Mouse (Mus musculus) small intestine, adult 2 months (tissue): ENCODE data around the gene Dmc1. TPM values are rescaled to one million over a fixed set of nuclear protein-coding genes. Genes with fewer than 3 reads are reported as not detected.

Source experiments
- H3K27ac ChIP-seq: fragments of 200-500 bp; 2 replicates; pipeline ENCODE4 v1.5.1; 2012; ENCODE audit warnings: low read depth, low read length, control low read depth, inconsistent platforms; ENCODE audit not compliant: insufficient read depth
- H3K27me3 ChIP-seq: fragments of 200-500 bp; 2 replicates; pipeline ENCODE4 v1.6.1; 2012; ENCODE audit warnings: mild to moderate bottlenecking, moderate library complexity, low read length, inconsistent platforms; ENCODE audit not compliant: control insufficient read depth, insufficient read depth
- H3K36me3 ChIP-seq: fragments of 200-500 bp; 2 replicates; pipeline ENCODE4 v1.6.1; 2012; ENCODE audit warnings: mild to moderate bottlenecking, low read length, control low read depth, inconsistent platforms; ENCODE audit not compliant: control insufficient read depth, insufficient read depth
- H3K4me1 ChIP-seq: fragments of 200-500 bp; 2 replicates; pipeline ENCODE4 v1.6.1; 2012; ENCODE audit warnings: low read length, inconsistent platforms, mixed read lengths; ENCODE audit not compliant: control insufficient read depth, insufficient read depth, insufficient read length
- H3K4me3 ChIP-seq: fragments of 200-500 bp; 2 replicates; pipeline ENCODE4 v1.5.1; 2012; ENCODE audit warnings: low read depth, mild to moderate bottlenecking, control low read depth, inconsistent platforms, low read length, moderate library complexity
- CTCF ChIP-seq: fragments of 200-500 bp; IDR thresholded peaks from 2 replicates; pipeline ENCODE4 v1.5.1; 2012; ENCODE audit warnings: low read depth, mild to moderate bottlenecking, control low read depth, inconsistent platforms, low read length, moderate library complexity, mixed read lengths; ENCODE audit not compliant: insufficient replicate concordance, insufficient read length; ENCODE audit errors: extremely low read depth
- POLR2A ChIP-seq: fragments of 200-500 bp; IDR thresholded peaks from 2 replicates; pipeline ENCODE4 v1.6.1; 2012; ENCODE audit warnings: low read depth, mild to moderate bottlenecking, control low read depth, inconsistent platforms, low read length, moderate library complexity
- WGBS: fragments of 180-500 bp; shearing (Covaris S2); methylation state at CpG from one replicate; pipeline ENCODE4 v1.1.7; 2018; 5-methylcytosine and 5-hydroxymethylcytosine counted together
- polyA plus RNA-seq: library from polyadenylated mRNA; depleted of rRNA; stranded (reverse); fragments of >200 nt; gene quantifications from 2 replicates; pipeline ENCODE4 v1.2.3, GENCODE M21; 2012

Dmc1 gene
- polyA plus RNA-seq, 1 experiment = 0.08 TPM

GRCm38 (mm10) chr15:79619770-79620414 lies 15.0 kb upstream of the Dmc1 start:
- TF ChIP-seq CTCF (no peak), POLR2A (no peak)
- Histone ChIP-seq H3K27me3 (no peaks in the 10 kb centered on the region), H3K4me1 (no peaks in the 10 kb centered on the region), H3K4me3 (no peak overlapping the region), H3K27ac (no peak overlapping the region), H3K36me3 (no peaks in the 10 kb centered on the region)
- WGBS = 85% methylated on average over 11 of the region's 11 CpGs

DNA sequence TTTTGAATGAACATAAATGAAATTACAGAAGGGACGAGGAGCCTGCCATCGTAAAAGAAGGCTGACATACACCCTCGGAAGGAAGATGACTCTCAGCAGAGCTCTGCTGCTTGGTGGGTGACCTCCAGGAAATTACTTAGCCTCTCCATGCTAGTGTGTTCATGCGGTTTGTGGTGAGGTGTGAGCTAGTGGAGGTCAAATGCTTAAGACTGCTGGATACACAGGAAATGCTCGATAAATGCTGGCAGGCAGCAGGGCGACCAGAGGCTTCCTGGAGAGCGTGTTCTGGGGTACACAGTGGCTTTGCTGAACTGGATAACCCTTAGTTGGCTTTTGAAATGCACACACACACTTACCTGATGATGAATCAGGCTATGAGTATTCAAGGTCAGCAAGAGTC lies 13.5 kb upstream of the Dmc1 start:
- Histone ChIP-seq H3K36me3 (no peaks in the 10 kb centered on the region), H3K4me3 (no peak overlapping the region), H3K4me1 (no peaks in the 10 kb centered on the region), H3K27ac (no peak overlapping the region), H3K27me3 (no peaks in the 10 kb centered on the region)
- TF ChIP-seq CTCF (no peak), POLR2A (no peak)
- 69% methylated on average over 7 of the region's 7 CpGs for WGBS

- Histone ChIP-seq H3K36me3 (no peaks in the 10 kb centered on the region), H3K27ac (no peak overlapping the region), H3K4me3 (no peak overlapping the region), H3K4me1 (no peaks in the 10 kb centered on the region), H3K27me3 (no peaks in the 10 kb centered on the region)
- TF ChIP-seq CTCF (no peak), POLR2A (no peak)
- 83% methylated on average over 11 of the region's 11 CpGs for WGBS
Observed at GRCm38 (mm10) chr15:79617135-79617534, 12.2 kb upstream of the Dmc1 start.

DNA sequence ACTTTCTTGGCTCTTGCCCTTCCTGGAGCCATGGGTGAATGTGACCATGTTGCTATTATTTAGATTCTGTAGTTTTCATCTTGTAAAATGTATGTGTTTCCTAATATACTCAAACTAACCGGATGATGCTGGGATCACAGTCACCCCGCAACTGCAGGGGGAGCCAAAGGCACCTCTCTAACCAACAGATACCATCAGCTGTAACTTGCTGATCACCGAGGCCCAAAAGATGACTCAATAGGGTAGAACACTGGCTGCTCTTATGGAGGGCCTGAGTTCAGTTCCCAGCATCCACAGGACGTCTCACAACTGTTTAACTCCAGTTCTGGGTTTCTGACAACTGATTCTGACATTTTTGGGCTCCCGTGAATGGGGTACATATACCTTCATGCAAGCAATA lies 11.8 kb upstream of the Dmc1 start:
- H3K36me3 ChIP-seq = no peaks in the 10 kb centered on the region
- H3K27me3 ChIP-seq = no peaks in the 10 kb centered on the region
- 71% methylated on average over 5 of the region's 5 CpGs for WGBS
- no peaks in the 10 kb centered on the region for H3K4me1 ChIP-seq
- no peak overlapping the region for H3K4me3 ChIP-seq
- no peak overlapping the region for H3K27ac ChIP-seq
- TF ChIP-seq POLR2A = no peak
- TF ChIP-seq CTCF = no peak

DNA sequence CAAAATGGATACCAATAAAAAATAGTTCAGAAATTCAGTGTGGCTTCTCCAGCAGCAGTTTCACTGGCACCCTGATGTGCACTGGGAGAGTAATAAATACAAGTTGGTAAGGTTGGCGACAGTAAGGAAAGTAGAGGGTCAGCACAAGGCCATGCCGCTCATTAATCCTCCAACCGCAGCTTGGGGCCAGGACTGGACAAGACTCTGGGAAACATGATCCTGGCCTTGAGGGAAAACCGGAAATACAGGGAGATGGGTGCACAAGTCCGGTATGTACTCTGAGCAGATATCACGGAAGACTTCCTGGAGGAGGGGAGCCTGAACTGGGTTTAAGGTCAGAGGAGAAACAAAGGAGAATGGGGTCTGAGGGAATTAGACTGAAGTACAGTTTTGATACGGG lies 10.6 kb upstream of the Dmc1 start:
- Histone ChIP-seq H3K27ac (no peak overlapping the region), H3K4me1 (no peaks in the 10 kb centered on the region), H3K27me3 (no peaks in the 10 kb centered on the region), H3K36me3 (no peaks in the 10 kb centered on the region), H3K4me3 (no peak overlapping the region)
- WGBS = 78% methylated on average over 7 of the region's 7 CpGs
- TF ChIP-seq CTCF (no peak), POLR2A (no peak)

GRCm38 (mm10) chr15:79609226-79609625 lies 4.3 kb upstream of the Dmc1 start:
- TF ChIP-seq CTCF = no peak
- no peak for TF ChIP-seq POLR2A
- no peaks in the 10 kb centered on the region for H3K4me1 ChIP-seq
- H3K36me3 ChIP-seq = no peaks in the 10 kb centered on the region
- peaks cover 14% of the 10 kb centered on the region for H3K27me3 ChIP-seq
- no peak overlapping the region for H3K4me3 ChIP-seq
- 99% methylated on average over 2 of the region's 2 CpGs for WGBS
- no peak overlapping the region for H3K27ac ChIP-seq

- Histone ChIP-seq H3K27me3 (peaks cover 14% of the 10 kb centered on the region), H3K36me3 (no peaks in the 10 kb centered on the region), H3K4me1 (no peaks in the 10 kb centered on the region), H3K4me3 (no peak overlapping the region), H3K27ac (no peak overlapping the region)
- 70% methylated on average over 7 of the region's 7 CpGs for WGBS
- TF ChIP-seq CTCF = no peak
- no peak for TF ChIP-seq POLR2A
Observed at GRCm38 (mm10) chr15:79608214-79608613, 3.3 kb upstream of the Dmc1 start.
